Comparison of ENCODE assay signal across 9 mouse cellular contexts in the genomic region with DNA sequence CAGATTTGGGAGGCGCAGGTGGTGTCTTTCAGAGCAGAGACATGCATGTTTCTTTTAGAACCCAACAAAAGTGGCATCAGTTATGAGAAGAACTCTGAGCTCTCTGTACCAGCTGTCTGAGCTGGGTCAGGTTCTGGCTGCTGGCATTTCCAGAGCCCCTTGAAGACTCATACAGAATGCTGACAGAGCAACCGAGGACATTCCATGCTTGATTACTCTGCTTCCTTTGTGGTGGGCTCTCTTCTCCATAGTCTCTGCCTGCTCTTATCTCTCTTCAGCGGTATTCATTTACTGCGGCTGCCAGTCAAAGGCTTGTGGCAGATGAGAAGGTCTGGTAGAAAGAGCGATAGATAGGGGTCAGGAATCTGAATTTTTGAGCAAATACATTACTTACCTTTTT. TPM values are rescaled to one million over a fixed set of nuclear protein-coding genes. Genes with fewer than 3 reads are reported as not detected.
DNase-seq lines count a peak whose midpoint lies in the region; ATAC-seq and TF ChIP-seq lines count a peak whose summit lies in the region.
"Had no signal": no experiment of that assay in that cellular context is flagged by ENCODE, and none has a peak within 500 bp of the region (broad histone marks: within the 10 kb centered on the region; RNA-seq: fewer than 3 reads in every experiment).

No protein-coding gene starts in this region.

- peaks cover 23% of the 10 kb centered on the region for H3K36me3 ChIP-seq in heart, adult 2 months (ENCODE audit: control insufficient read depth, insufficient read depth, low read length)
- H3K36me3 ChIP-seq: midbrain, embryonic 13.5 days had no signal

- intact Hi-C loops in heart, adult 2 months (cut with DNase I) = no loop called here
- intact Hi-C loops in heart, postnatal 10 days (cut with DNase I) = no loop called here
- intact Hi-C loops in left cerebral cortex, adult 2 months (cut with DNase I) = no loop called here
- intact Hi-C loops in left cerebral cortex, postnatal 36 days (cut with DNase I) = no loop called here

- WGBS in heart, adult 2 months = 53% methylated on average over 5 of the region's 5 CpGs

- peaks cover 24% of the 10 kb centered on the region for H3K4me1 ChIP-seq in heart, adult 2 months (ENCODE audit: control insufficient read depth, insufficient read depth, low read length)
- H3K4me1 ChIP-seq in cortical plate, adult 2 months (ENCODE audit: control insufficient read depth, insufficient read depth, low read length) = peaks cover 30% of the 10 kb centered on the region

- no peak for TF ChIP-seq EP300 in heart, adult 2 months (IDR thresholded peaks at IDR 0.05; ENCODE audit: insufficient read depth, low read depth, low read length)

- peak; percentile 72 for ATAC-seq in megakaryocyte progenitor cell, adult 5-6 weeks (replicated peaks; ENCODE audit: poor library complexity)
- no peak for ATAC-seq in activated CD4-positive, CD25-positive, alpha-beta regulatory T cell, adult 4 months
- ATAC-seq: midbrain, embryonic 13.5 days had no signal

- DNase-seq in heart, adult 2 months = no peak
- no peak for DNase-seq in heart, postnatal 10 days
- DNase-seq in left cerebral cortex, adult 2 months (ENCODE audit: extremely low spot score in 1 of 2, low spot score in 2 of 2) = no peak
- DNase-seq in left cerebral cortex, postnatal 36 days (ENCODE audit: low spot score in 2 of 2) = no peak
- no peak for DNase-seq in MN1 (ENCODE audit: low spot score)

- peak overlapping the region; percentile 93 for H3K27ac ChIP-seq in heart, adult 2 months
- peak overlapping the region; percentile 91 for H3K27ac ChIP-seq in left cerebral cortex, adult 2 months
- peak overlapping the region; percentile 72 for H3K27ac ChIP-seq in cortical plate, adult 2 months (ENCODE audit: insufficient read depth, low read length)
- H3K27ac ChIP-seq: midbrain, embryonic 13.5 days had no signal

- no peak for TF ChIP-seq CTCF in heart, adult 2 months (IDR thresholded peaks at IDR 0.05)
- no peak for TF ChIP-seq CTCF in left cerebral cortex, adult 2 months (IDR thresholded peaks at IDR 0.05)
- no peak for TF ChIP-seq CTCF in cortical plate, adult 2 months (IDR thresholded peaks at IDR 0.05; ENCODE audit: extremely low read depth, insufficient read depth, low read length)

- H3K4me3 ChIP-seq in heart, adult 2 months = no peak overlapping the region; the same call in 1 of the 2 replicates
- H3K4me3 ChIP-seq in left cerebral cortex, adult 2 months = no peak overlapping the region
- no peak overlapping the region for H3K4me3 ChIP-seq in cortical plate, adult 2 months (ENCODE audit: insufficient read depth, low read length)
- H3K4me3 ChIP-seq: midbrain, embryonic 13.5 days had no signal

- no peaks in the 10 kb centered on the region for H3K27me3 ChIP-seq in heart, adult 2 months (ENCODE audit: control insufficient read depth, insufficient read depth, low read length)
- H3K27me3 ChIP-seq: midbrain, embryonic 13.5 days had no signal

- H3K79me2 ChIP-seq in heart, adult 2 months (replicated peaks; ENCODE audit: control insufficient read depth, insufficient read depth, low read length) = peaks cover 3% of the 10 kb centered on the region; the same call in 1 of the 2 replicates

- no peak for TF ChIP-seq POLR2A in heart, adult 2 months (IDR thresholded peaks at IDR 0.05; ENCODE audit: insufficient read depth, low read depth, low read length)
- TF ChIP-seq POLR2A in cortical plate, adult 2 months (IDR thresholded peaks at IDR 0.05; ENCODE audit: extremely low read depth, insufficient read depth, low read length) = no peak

- H3K9ac ChIP-seq in heart, adult 2 months (ENCODE audit: low read depth, low read length) = peak overlapping the region; percentile 33
- H3K9ac ChIP-seq: midbrain, embryonic 13.5 days had no signal

RNA-seq across cellular contexts. Expression of a gene that starts 28.0 kb away (rescaled TPM):
- 100 to 1,000 TPM; 214 to 237 TPM for total RNA-seq in heart, adult 2 months (2021)
- polyA plus RNA-seq in heart, adult 2 months (2012; rRNA removed) = 344 and 361 TPM in 2 replicates
- total RNA-seq in heart, postnatal 10 days (2021) = 100 to 1,000 TPM; 177 to 195 TPM
- total RNA-seq in left cerebral cortex, adult 2 months (2021) = 100 to 1,000 TPM; 126 to 129 TPM
- total RNA-seq in left cerebral cortex, postnatal 36 days (2021) = 100 to 1,000 TPM; 135 to 144 TPM
- 143 and 146 TPM in 2 replicates for polyA plus RNA-seq in cortical plate, adult 2 months (2012; rRNA removed)
- total RNA-seq in megakaryocyte progenitor cell, adult 5-6 weeks (2015) = 50.8 and 54.4 TPM in 2 replicates
- 52.9 and 56.3 TPM in 2 replicates for total RNA-seq in megakaryocyte progenitor cell, adult 5-6 weeks (2017)
- polyA plus RNA-seq in activated CD4-positive, CD25-positive, alpha-beta regulatory T cell, adult 4 months (2017; shearing (Covaris generic)) = 1 to 10 TPM; 4.2 to 6.4 TPM

RNA-seq across cellular contexts. Expression of a gene that starts 41.3 kb away (rescaled TPM):
- total RNA-seq in heart, adult 2 months (2021) = 100 to 1,000 TPM; 294 to 351 TPM
- polyA plus RNA-seq in heart, adult 2 months (2012; rRNA removed) = 264 and 414 TPM in 2 replicates
- 100 to 1,000 TPM; 327 to 358 TPM for total RNA-seq in heart, postnatal 10 days (2021)
- 100 to 1,000 TPM; 213 to 234 TPM for total RNA-seq in left cerebral cortex, adult 2 months (2021)
- 100 to 1,000 TPM; 224 to 251 TPM for total RNA-seq in left cerebral cortex, postnatal 36 days (2021)
- 209 and 210 TPM in 2 replicates for polyA plus RNA-seq in cortical plate, adult 2 months (2012; rRNA removed)
- 641 and 693 TPM in 2 replicates for total RNA-seq in megakaryocyte progenitor cell, adult 5-6 weeks (2015)
- 470 and 502 TPM in 2 replicates for total RNA-seq in megakaryocyte progenitor cell, adult 5-6 weeks (2017)
- 100 to 1,000 TPM; 149 to 159 TPM for polyA plus RNA-seq in activated CD4-positive, CD25-positive, alpha-beta regulatory T cell, adult 4 months (2017; shearing (Covaris generic))
